Mouse (Mus musculus) megakaryocyte, embryonic 14.5 days (primary cell): ENCODE measurements around the gene Cct3.
"Not testable (repeated sequence)": the region's sequence is repeated elsewhere in the genome, so short reads cannot be mapped to it uniquely, and the experiment has no call there.

Experiments used
- FLI1 ChIP-seq: IDR thresholded peaks from 2 replicates; pipeline ENCODE4 v1.6.1; 2012; ENCODE audit warnings: low read length, inconsistent platforms, mixed read lengths
- GATA1 ChIP-seq: IDR thresholded peaks from 3 replicates; pipeline ENCODE4 v1.6.1; 2012; ENCODE audit warnings: mixed read lengths, low read length, inconsistent platforms, borderline replicate concordance

GRCm38 (mm10) chr3:88367517-88367916, 70.6 kb downstream of the Cct3 start:
- not testable (repeated sequence) for TF ChIP-seq GATA1, FLI1
